Mouse (Mus musculus) lung, postnatal 25 days (tissue): ENCODE results near the gene Fndc5.

Source experiments
- DNase-seq: peaks from one replicate; pipeline ENCODE4 v3.0.0; 2022; ENCODE audit warnings: low spot score

Fndc5 gene

GRCm38 (mm10) chr4:129147552-129148103, 10.8 kb downstream of the Fndc5 start:
- DNase-seq: no peak

GRCm38 (mm10) chr4:129149321-129149720, 12.5 kb downstream of the Fndc5 start:
- DNase-seq: no peak

- no peak for DNase-seq
Measured at GRCm38 (mm10) chr4:129151276-129151811, 14.5 kb downstream of the Fndc5 start.

GRCm38 (mm10) chr4:129157541-129157940, 20.7 kb downstream of the Fndc5 start:
- no peak for DNase-seq

- DNase-seq: no peak
Measured at GRCm38 (mm10) chr4:129158549-129158948, 21.8 kb downstream of the Fndc5 start.

GRCm38 (mm10) chr4:129161076-129161475, 24.3 kb downstream of the Fndc5 start:
- no peak for DNase-seq

- no peak for DNase-seq
Measured at GRCm38 (mm10) chr4:129161581-129162255, 24.9 kb downstream of the Fndc5 start.

GRCm38 (mm10) chr4:129172529-129172928, 35.7 kb downstream of the Fndc5 start:
- DNase-seq: no peak

- DNase-seq: no peak
Measured at GRCm38 (mm10) chr4:129179560-129179959, 42.8 kb downstream of the Fndc5 start.

GRCm38 (mm10) chr4:129188041-129188659, 51.4 kb downstream of the Fndc5 start:
- DNase-seq: no peak

GRCm38 (mm10) chr4:129188803-129189541, 52.2 kb downstream of the Fndc5 start:
- DNase-seq: peak; percentile 12

GRCm38 (mm10) chr4:129189542-129190519, 53.0 kb downstream of the Fndc5 start, which contains the start of the genes S100pbp and Yars:
Gene S100pbp, minus strand, starts transcription at chr4:129189727.
Gene Yars, plus strand, starts transcription at chr4:129189760.
- peak; percentile 97 for DNase-seq

GRCm38 (mm10) chr4:129190538-129190937, 53.7 kb downstream of the Fndc5 start:
- DNase-seq: no peak

GRCm38 (mm10) chr4:129191691-129192090, 54.9 kb downstream of the Fndc5 start:
- DNase-seq: no peak
